Mouse (Mus musculus) lung, embryonic 16.5 days (tissue): ENCODE results near the gene BC024978. TPM values are rescaled to one million over a fixed set of nuclear protein-coding genes. Genes with fewer than 3 reads are reported as not detected.
A peak's percentile ranks its signal among the peaks of the same experiment; 100 is the strongest.

Experiments
- ATAC-seq: fragments of 200-750 bp; cut with Nextera tagmentation; 2 replicates; pipeline ENCODE4 v1.8.0; 2017; ENCODE audit warnings: low read depth, mild to moderate bottlenecking, moderate library complexity
- H3K27ac ChIP-seq: fragments of 300-500 bp; sonication (generic); 2 replicates; pipeline ENCODE4 v1.5.1; 2014; ENCODE audit warnings: mild to moderate bottlenecking, control low read depth, low read length
- H3K27me3 ChIP-seq: fragments of 300-500 bp; sonication (generic); 2 replicates; pipeline ENCODE4 v1.6.1; 2014; ENCODE audit warnings: low read depth, low read length, mixed read lengths; ENCODE audit not compliant: control insufficient read depth, insufficient read depth
- H3K36me3 ChIP-seq: fragments of 300-500 bp; sonication (generic); 2 replicates; pipeline ENCODE4 v1.6.1; 2014; ENCODE audit warnings: low read length; ENCODE audit not compliant: control insufficient read depth, insufficient read depth
- H3K4me1 ChIP-seq: fragments of 300-500 bp; sonication (generic); replicated peaks from 2 replicates; pipeline ENCODE4 v1.6.1; 2014; ENCODE audit warnings: low read length, mixed read lengths; ENCODE audit not compliant: control insufficient read depth, insufficient read depth
- H3K4me2 ChIP-seq: fragments of 300-500 bp; sonication (generic); 2 replicates; pipeline ENCODE4 v1.6.1; 2014; ENCODE audit warnings: low read depth, low read length, control low read depth
- H3K4me3 ChIP-seq: fragments of 300-500 bp; sonication (generic); 2 replicates; pipeline ENCODE4 v1.5.1; 2014; ENCODE audit warnings: mild to moderate bottlenecking, low read length, control low read depth
- H3K9ac ChIP-seq: fragments of 300-500 bp; sonication (generic); 2 replicates; pipeline ENCODE4 v1.6.1; 2014; ENCODE audit warnings: low read length, control low read depth
- H3K9me3 ChIP-seq: fragments of 300-500 bp; sonication (generic); 2 replicates; pipeline ENCODE4 v1.6.1; 2016; ENCODE audit warnings: low read length; ENCODE audit not compliant: control insufficient read depth
- WGBS: fragments of 180-500 bp; shearing (Covaris S2); extraction: QIAGEN DNeasy Blood & Tissue Kit; methylation state at CpG from one replicate; pipeline ENCODE4 v1.1.7; 2014; 5-methylcytosine and 5-hydroxymethylcytosine counted together
- polyA plus RNA-seq: library from polyadenylated mRNA; unstranded; fragments of >200 nt; fragmentation: Nextera tagmentation; extraction: Ambion mirVana; gene quantifications from 2 replicates; pipeline ENCODE4 v1.2.1, GENCODE M21; 2015

Gene BC024978
- polyA plus RNA-seq, 1 experiment from 2014 or later: 3.5 TPM

DNA sequence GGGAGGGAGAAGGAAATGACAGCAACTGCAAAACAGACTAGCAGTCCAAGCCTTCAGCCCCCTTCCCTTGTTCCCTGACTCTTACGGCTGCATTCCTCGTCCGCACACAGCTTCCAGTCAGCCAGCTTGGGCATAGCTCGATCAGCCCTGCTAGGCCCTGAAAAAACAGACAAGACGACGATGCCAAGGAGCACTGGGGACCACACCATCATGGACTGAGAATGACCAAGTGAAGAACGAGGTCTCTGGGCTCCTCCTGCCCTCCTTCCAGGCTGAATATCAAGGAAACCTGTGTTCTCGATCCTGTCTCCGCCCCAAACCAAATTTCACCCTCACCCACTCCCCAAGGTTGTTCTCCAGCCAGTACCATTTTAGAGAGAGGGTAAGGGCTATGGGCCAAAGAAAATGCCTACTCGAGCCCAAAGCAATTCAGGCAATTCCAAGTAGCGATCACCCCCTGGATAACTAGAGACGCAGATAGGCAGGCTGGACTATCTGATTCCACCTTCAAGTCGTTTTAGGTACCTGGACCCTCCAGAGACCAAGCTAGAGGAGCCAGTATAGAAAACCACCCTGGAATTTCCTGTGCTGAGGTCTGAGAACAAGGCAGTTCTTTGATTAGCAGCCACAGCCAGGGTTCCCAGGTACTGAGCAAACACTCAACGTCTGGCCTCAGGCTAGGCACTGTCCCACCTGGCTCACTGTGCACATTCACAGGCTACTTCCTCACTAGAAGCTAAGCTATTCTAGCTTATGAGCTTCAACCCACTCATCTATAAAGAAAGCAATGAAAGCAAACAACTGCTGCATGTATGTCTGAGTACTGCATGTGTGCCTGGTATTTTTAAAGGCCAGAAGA is 14.5 kb upstream of the BC024978 start, which contains the start of the genes Gm21983 and Mia:
TSS of gene Gm21983 (minus strand) at position 250 of the 859 bp plus-strand sequence.
TSS of gene Mia (minus strand) at position 321 of the 859 bp plus-strand sequence.
- peak within 1 kb of the TSS; percentile 24 for H3K9ac ChIP-seq
- 41% methylated on average over 14 of the region's 14 CpGs for WGBS
- H3K27me3 ChIP-seq: no peaks in the 10 kb centered on the region
- peaks cover 14% of the 10 kb centered on the region for H3K36me3 ChIP-seq
- peak within 1 kb of the TSS; percentile 56 for H3K4me2 ChIP-seq
- peak within 1 kb of the TSS; percentile 75 for H3K4me3 ChIP-seq
- peak within 1 kb of the TSS; percentile 91 for H3K27ac ChIP-seq
- ATAC-seq: peak; percentile 25
- H3K9me3 ChIP-seq: no peaks in the 10 kb centered on the region
- H3K4me1 ChIP-seq: peaks cover 17% of the 10 kb centered on the region

DNA sequence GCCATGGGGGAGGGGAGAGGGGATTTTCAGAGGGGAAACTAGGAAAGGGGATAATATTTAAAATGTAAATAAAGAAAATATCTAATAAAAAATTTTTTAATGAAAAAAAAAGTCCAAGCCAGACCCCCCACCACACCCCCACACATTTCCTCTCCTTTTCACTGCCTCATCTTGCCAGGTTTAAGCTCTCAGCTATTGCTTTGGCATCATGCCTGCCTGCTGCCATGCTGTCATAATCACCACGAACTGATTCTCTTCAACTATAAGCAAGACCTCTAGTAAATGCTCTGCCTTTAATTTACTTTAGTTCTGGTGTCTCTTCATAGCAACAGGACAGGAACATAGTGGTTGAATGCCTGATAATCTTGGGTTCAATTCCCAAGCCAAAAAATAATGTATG is 13.1 kb upstream of the BC024978 start:
- Histone ChIP-seq H3K27ac (peak overlapping the region; percentile 91), H3K4me2 (no peak overlapping the region), H3K9ac (no peak overlapping the region), H3K4me3 (no peak overlapping the region), H3K9me3 (no peaks in the 10 kb centered on the region), H3K27me3 (no peaks in the 10 kb centered on the region), H3K36me3 (peaks cover 23% of the 10 kb centered on the region), H3K4me1 (peaks cover 17% of the 10 kb centered on the region)
- 54% methylated on average over 1 of the region's 1 CpGs for WGBS
- no peak for ATAC-seq

DNA sequence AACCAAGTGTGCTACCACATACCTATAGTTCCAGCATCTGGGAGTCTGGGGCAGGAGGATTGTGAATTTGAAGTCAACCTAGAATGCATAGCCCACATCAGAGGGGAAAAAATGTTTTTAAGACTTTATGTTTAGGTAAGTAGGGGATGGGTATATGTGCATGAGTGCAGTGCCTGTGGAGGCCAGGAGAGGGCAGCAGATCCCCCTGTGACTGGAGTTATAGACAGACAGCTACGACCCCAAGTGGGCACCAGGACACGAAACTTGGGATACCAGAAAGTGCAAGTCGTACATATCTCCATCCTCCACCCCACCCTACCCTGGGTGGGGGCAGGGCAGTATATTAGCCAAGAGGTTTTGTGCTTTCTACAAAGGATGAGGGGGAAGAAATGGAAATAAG is 10.6 kb upstream of the BC024978 start:
- no peaks in the 10 kb centered on the region for H3K27me3 ChIP-seq
- H3K4me1 ChIP-seq: peaks cover 4% of the 10 kb centered on the region; the same call in 1 of the 2 replicates
- no peak overlapping the region for H3K9ac ChIP-seq
- H3K9me3 ChIP-seq: no peaks in the 10 kb centered on the region
- WGBS: 41% methylated on average over 3 of the region's 3 CpGs
- no peak for ATAC-seq
- peaks cover 45% of the 10 kb centered on the region for H3K36me3 ChIP-seq
- H3K4me2 ChIP-seq: no peak overlapping the region
- no peak overlapping the region for H3K4me3 ChIP-seq
- no peak overlapping the region for H3K27ac ChIP-seq

DNA sequence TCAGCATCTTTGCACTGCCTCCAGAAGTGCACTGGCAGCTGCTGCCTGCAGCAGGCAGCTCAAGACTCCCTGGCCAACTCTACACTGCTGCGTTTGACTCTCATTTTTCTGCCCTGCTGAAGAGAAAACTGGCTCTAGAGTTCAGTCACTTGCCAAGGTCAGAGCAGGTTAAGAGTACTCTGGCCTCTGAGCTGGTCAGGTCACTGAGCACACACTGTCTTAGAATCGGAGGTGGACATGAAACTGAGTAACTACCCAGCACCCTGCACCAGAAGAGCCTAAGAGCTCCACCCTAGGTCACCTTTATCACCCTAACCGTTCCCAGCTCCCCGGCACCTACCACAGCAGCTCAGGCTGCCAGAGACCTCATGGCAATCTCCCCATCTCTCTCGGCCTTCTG is 9.6 kb upstream of the BC024978 start:
- H3K9me3 ChIP-seq: no peaks in the 10 kb centered on the region
- H3K4me2 ChIP-seq: no peak overlapping the region
- no peak overlapping the region for H3K9ac ChIP-seq
- H3K27ac ChIP-seq: no peak overlapping the region
- no peak for ATAC-seq
- H3K4me1 ChIP-seq: no peaks in the 10 kb centered on the region
- H3K4me3 ChIP-seq: no peak overlapping the region
- H3K36me3 ChIP-seq: peaks cover 55% of the 10 kb centered on the region
- H3K27me3 ChIP-seq: no peaks in the 10 kb centered on the region
- 88% methylated on average over 5 of the region's 5 CpGs for WGBS

DNA sequence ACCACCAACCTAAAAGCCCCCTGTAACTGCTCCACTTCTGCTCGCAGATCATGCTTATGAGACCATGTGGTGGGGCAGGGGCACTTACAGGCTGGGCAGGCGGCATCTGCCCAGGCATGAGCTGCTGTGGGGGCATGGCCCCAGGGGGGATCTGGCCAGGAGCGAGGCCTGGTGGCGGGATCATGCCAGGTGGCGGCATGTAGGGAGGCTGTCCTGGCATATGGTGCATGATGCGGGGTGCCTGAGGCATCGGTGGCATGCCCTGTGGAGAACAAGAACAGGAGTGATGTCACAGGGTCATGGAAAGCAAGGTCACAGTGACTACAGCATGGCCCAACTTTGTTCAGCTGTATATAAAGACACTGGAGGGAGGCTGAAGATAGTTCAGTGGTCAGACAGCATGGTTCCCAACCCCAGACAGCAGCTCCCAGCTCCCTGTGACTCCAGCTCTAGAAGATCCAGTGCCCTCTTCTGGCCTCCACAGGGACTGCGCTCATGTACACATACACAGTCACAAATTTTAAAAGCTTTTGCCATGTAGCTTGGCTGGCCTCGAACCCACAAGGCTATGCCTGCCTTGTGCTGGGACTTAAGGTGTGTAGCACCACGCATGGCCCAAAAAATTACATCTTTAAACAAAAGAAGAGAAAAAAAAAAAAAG is 6.2 kb upstream of the BC024978 start:
- 93% methylated on average over 10 of the region's 10 CpGs for WGBS
- peaks cover 8% of the 10 kb centered on the region for H3K4me1 ChIP-seq
- ATAC-seq: no peak
- no peaks in the 10 kb centered on the region for H3K9me3 ChIP-seq
- H3K36me3 ChIP-seq: peaks cover 81% of the 10 kb centered on the region
- H3K4me2 ChIP-seq: no peak overlapping the region
- no peak overlapping the region for H3K27ac ChIP-seq
- H3K4me3 ChIP-seq: no peak overlapping the region
- H3K27me3 ChIP-seq: no peaks in the 10 kb centered on the region
- H3K9ac ChIP-seq: no peak overlapping the region

DNA sequence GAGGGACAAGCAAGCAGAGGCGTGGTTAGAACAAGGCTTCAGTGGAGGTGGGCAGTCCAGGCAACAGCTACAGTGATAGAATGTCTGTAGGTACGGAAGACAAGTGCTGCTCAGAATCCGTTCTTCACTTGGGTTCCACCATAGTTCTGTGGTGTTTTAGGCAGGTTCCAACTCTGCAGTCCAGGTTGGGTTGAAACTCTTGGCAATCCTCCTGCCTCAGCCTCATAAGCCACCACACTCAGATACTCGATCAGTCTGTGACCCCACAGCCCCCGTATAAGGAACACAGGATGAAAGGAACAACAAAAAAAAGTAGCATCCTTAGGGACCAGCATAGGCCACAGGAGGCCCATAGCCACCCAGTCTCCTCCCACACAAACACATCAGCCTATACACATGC is 3.1 kb upstream of the BC024978 start:
- no peaks in the 10 kb centered on the region for H3K27me3 ChIP-seq
- 93% methylated on average over 5 of the region's 5 CpGs for WGBS
- no peak overlapping the region for H3K4me2 ChIP-seq
- H3K9me3 ChIP-seq: no peaks in the 10 kb centered on the region
- no peak overlapping the region for H3K9ac ChIP-seq
- H3K36me3 ChIP-seq: peaks cover 59% of the 10 kb centered on the region
- H3K4me1 ChIP-seq: peaks cover 15% of the 10 kb centered on the region
- H3K4me3 ChIP-seq: no peak overlapping the region
- ATAC-seq: no peak
- no peak overlapping the region for H3K27ac ChIP-seq

DNA sequence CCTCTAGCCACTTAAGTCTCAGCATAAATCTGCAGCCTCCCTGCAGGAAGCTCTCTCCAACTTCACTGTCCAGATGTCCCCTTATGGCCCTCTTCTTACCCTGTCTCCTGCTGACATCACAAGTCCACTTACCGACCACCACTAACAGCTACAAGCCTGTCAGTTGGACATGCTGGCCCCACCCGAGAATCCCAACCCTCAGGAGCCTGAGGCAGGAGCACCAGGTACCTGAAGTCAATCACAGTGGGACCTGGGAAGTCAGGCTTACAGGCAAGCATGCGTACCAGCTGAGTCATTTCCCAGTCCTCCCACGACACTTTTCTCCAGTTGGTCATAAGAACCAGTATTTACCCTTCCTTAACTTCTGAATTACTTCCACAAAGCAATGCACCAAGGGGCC is 1.9 kb upstream of the BC024978 start:
- no peak for ATAC-seq
- peak overlapping the region; percentile 22; the same call in 1 of the 2 replicates for H3K9ac ChIP-seq
- WGBS: 74% methylated on average over 4 of the region's 4 CpGs
- no peak overlapping the region for H3K27ac ChIP-seq
- peaks cover 49% of the 10 kb centered on the region for H3K36me3 ChIP-seq
- H3K27me3 ChIP-seq: no peaks in the 10 kb centered on the region
- H3K9me3 ChIP-seq: no peaks in the 10 kb centered on the region
- peaks cover 15% of the 10 kb centered on the region for H3K4me1 ChIP-seq
- no peak overlapping the region for H3K4me3 ChIP-seq
- no peak overlapping the region; the same call in 1 of the 2 replicates for H3K4me2 ChIP-seq

DNA sequence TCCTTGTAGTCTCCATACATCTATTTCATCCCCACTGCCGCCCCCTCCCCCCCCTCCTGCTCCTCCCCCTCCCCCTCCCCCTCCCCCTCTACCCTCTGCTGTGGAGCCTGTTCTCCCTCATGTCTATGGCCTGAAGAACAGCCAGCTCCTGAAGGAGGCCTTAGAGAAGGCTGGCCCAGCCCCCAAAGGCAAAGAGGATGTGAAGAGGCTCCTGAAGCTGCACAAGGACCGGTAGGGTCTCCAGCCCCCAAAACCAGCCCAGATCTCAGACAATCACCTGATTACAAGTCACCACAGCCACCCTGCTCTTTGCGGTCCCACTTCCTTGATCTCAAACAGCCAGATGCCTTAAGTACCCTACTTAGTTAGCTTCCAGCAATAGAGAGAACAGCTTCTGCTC is 1.6 kb downstream of the BC024978 start:
- H3K36me3 ChIP-seq: peaks cover 15% of the 10 kb centered on the region
- ATAC-seq: no peak
- 80% methylated on average over 3 of the region's 3 CpGs for WGBS

DNA sequence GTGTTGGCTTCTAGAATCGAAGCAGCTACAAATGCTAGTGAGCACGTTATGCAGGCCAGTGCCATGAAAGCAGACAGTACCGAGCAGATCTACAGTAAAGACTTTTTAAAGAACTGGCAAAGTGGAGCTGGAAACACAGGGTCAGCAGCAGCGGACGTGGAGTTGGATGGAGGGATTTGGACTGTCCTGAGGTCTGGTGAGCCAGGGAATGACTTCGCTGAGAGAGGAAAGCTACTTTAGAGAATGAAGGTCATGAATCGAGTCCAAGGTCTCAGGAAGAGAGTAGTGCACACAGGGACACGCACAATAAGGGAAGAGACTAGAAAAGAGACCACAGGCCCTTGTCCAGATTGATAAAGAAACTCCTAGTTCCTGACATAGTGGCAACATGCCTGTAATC is 2.1 kb downstream of the BC024978 start:
- Histone ChIP-seq H3K4me2 (no peak overlapping the region), H3K36me3 (peaks cover 10% of the 10 kb centered on the region), H3K9ac (no peak overlapping the region), H3K27me3 (no peaks in the 10 kb centered on the region), H3K9me3 (no peaks in the 10 kb centered on the region), H3K27ac (no peak overlapping the region), H3K4me1 (peaks cover 15% of the 10 kb centered on the region), H3K4me3 (no peak overlapping the region)
- ATAC-seq: no peak
- 89% methylated on average over 8 of the region's 8 CpGs for WGBS

More for the DNA sequence above, 1.6 kb downstream of the BC024978 start:
- peaks cover 15% of the 10 kb centered on the region for H3K4me1 ChIP-seq
- H3K27ac ChIP-seq: no peak overlapping the region
- H3K4me2 ChIP-seq: no peak overlapping the region
- no peak overlapping the region for H3K9ac ChIP-seq
- H3K4me3 ChIP-seq: no peak overlapping the region
- no peaks in the 10 kb centered on the region for H3K9me3 ChIP-seq
- no peaks in the 10 kb centered on the region for H3K27me3 ChIP-seq
